Mouse (Mus musculus): ENCODE data around the gene Hdac9. TPM values are rescaled to one million over a fixed set of nuclear protein-coding genes. Genes with fewer than 3 reads are reported as not detected.

Gene Hdac9
- total and polyA plus RNA-seq, 2 experiments from 2014 or later, result 14.9 to 21.6 TPM

DNA sequence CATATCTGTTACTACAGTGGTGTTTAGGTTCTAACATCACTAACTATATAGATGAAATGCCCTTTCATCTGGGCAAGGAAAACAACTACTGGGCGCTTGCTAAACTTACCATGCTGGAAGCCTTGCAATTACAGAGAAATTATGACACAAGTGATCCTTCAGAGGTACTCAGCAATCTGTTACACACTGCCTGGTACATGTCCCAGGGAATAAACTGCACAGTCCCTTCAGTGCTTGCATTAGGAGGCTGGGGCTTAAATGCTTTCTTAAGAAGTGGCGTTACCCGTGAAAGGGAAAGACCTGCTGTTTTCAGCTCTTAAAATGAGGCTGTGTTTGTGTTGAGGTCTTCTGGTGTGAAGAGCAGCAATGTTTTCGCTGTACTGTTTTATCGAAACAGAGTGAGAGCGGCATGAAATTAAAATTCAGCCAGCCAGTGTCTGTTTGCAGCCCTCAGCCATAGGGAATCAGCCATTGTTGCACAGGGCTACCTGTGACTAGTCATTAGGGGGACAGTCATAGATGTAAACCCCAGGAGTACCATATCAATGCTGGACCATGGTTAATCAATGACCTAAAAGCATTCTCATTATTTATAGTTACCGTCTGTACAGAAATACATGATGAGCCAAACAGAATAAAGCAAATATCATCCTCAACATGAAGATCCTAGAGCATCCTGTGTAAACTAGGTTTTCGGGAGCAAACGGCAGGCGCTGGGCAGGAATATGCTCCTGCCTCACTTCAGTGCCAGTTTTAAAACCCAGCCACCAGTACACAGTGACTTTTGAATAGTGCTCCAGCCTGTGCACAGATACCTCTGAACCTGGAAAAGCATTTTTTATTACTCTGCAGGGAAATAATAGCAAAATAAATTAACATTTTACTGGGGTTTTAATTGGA, 125.4 kb downstream of the Hdac9 start:
- Histone ChIP-seq H3K27me3 (ENCODE audit: insufficient read depth, low read length) (no peaks in the 10 kb centered on the region), H3K27ac (ENCODE audit: low read depth, low read length) (no peak overlapping the region), H3K4me2 (ENCODE audit: low read depth) (no peak overlapping the region), H3K9ac (no peak overlapping the region), H3K4me1 (ENCODE audit: insufficient read depth) (peaks cover 6% of the 10 kb centered on the region), H3K4me3 (ENCODE audit: low read depth, low read length) (no peak overlapping the region), H3K9me3 (ENCODE audit: low read length) (no peaks in the 10 kb centered on the region), H3K36me3 (ENCODE audit: insufficient read depth) (no peaks in the 10 kb centered on the region)
- TF ChIP-seq CTCF (IDR thresholded peaks at IDR 0.05; ENCODE audit: low read depth), result no peak
- WGBS, result 60% methylated on average over 10 of the region's 10 CpGs
- DNase-seq (peak; percentile 16), ATAC-seq (peak; percentile 56)

DNA sequence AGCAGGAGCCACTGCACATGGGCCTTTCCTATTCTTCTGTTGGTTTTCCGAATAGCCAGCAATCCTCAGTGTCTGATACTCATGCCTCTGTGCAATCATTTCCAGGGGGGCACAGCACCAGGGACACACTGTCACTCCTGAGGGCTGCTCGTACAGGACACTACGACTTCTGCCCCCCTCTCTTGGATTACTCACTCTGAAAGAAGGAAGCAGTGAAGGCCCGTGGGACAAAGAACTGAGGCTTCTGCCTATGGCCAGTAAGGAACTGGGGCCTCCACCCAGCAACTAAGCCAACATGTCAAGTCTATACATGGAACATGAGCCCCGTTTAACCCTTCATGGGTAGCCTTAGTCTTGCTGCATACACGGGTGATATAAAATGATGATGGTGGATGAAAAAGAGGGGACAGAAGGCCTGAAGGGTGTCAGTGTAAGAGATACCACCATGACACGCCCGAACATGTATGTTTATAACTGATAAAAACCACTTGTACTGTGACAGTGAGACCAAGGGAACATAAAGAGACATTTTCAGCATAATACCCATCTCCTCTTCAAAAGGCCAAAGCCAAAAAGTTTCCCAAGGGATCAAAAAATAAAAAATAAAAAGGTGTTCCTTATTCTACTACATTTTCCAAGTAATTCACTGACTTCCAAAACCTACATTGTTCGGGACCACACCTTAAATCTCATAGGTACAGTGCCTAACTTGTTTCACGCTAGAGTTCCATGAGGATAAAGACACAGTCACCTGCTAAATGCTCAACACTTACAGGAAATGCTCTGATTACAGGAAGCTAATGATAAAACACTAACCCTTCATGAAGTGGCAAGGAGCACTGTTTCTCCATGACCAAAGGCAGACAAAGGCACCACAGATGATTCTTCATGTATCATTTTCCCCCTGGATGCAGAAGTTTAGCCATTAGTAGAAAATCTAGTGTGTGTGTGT, 127.6 kb downstream of the Hdac9 start:
- no peak for DNase-seq
- H3K27me3 ChIP-seq (ENCODE audit: insufficient read depth, low read length), result no peaks in the 10 kb centered on the region
- 89% methylated on average over 10 of the region's 10 CpGs for whole genome bisulfite sequencing
- H3K27ac ChIP-seq (ENCODE audit: low read depth, low read length), result no peak overlapping the region
- peaks cover 6% of the 10 kb centered on the region for H3K4me1 ChIP-seq (ENCODE audit: insufficient read depth)
- TF ChIP-seq CTCF (IDR thresholded peaks at IDR 0.05; ENCODE audit: low read depth), result no peak
- H3K4me3 ChIP-seq (ENCODE audit: low read depth, low read length), result no peak overlapping the region
- no peak for ATAC-seq
- no peaks in the 10 kb centered on the region for H3K9me3 ChIP-seq (ENCODE audit: low read length)
- H3K4me2 ChIP-seq (ENCODE audit: low read depth), result no peak overlapping the region
- H3K36me3 ChIP-seq (ENCODE audit: insufficient read depth), result no peaks in the 10 kb centered on the region
- no peak overlapping the region for H3K9ac ChIP-seq

DNA sequence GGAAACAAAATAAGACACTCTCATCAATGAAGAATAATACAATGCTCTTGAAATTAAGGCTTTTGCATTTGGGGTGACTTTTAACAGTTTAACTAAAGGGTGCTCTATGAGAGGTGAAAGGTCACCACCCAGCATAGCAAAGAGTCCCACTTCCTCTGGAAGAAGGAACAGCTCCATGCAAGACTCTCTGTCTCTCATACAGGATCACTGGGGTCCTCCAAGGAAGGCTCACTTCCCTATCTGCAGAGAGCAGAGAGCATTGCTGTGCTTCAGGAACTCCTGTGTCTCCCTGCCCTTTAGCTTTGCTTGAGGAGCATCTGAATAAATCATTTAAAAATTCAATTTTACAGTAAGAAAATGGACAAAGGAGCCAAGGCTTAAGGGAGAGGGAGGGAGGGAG, 129.5 kb downstream of the Hdac9 start:
- Histone ChIP-seq H3K4me3 (ENCODE audit: low read depth, low read length) (no peak overlapping the region), H3K9me3 (ENCODE audit: low read length) (no peaks in the 10 kb centered on the region), H3K36me3 (ENCODE audit: insufficient read depth) (no peaks in the 10 kb centered on the region), H3K27ac (ENCODE audit: low read depth, low read length) (no peak overlapping the region), H3K4me2 (ENCODE audit: low read depth) (no peak overlapping the region), H3K27me3 (ENCODE audit: insufficient read depth, low read length) (no peaks in the 10 kb centered on the region), H3K4me1 (ENCODE audit: insufficient read depth) (peaks cover 6% of the 10 kb centered on the region), H3K9ac (no peak overlapping the region)
- DNase-seq (no peak), ATAC-seq (no peak)
- no peak for TF ChIP-seq CTCF (IDR thresholded peaks at IDR 0.05; ENCODE audit: low read depth)

DNA sequence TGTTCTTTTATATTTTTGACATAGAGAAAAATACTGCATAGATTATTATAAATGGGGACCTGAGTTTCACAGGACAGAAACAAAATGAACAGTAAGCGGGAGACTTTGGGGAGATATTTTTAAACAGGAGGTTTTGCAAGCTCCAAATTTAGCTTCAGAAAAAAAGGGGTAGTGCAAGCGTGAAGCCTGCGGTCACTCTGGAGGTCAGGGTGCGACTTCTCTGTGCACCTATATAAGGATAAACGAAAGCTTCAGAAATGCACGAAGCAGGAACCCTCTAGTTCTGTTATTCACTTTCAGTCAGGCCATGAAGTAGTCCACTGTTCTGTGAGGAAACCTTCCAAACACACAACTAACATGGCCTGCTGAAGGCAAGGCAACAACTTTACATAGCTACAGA, 133.3 kb downstream of the Hdac9 start:
- H3K36me3 ChIP-seq (ENCODE audit: insufficient read depth), result no peaks in the 10 kb centered on the region
- no peaks in the 10 kb centered on the region for H3K27me3 ChIP-seq (ENCODE audit: insufficient read depth, low read length)
- H3K4me1 ChIP-seq (ENCODE audit: insufficient read depth), result no peaks in the 10 kb centered on the region
- H3K9me3 ChIP-seq (ENCODE audit: low read length), result no peaks in the 10 kb centered on the region
- DNase-seq (no peak), ATAC-seq (no peak)
- H3K4me2 ChIP-seq (ENCODE audit: low read depth), result no peak overlapping the region
- no peak overlapping the region for H3K27ac ChIP-seq (ENCODE audit: low read depth, low read length)
- no peak overlapping the region for H3K4me3 ChIP-seq (ENCODE audit: low read depth, low read length)
- no peak overlapping the region for H3K9ac ChIP-seq
- TF ChIP-seq CTCF (IDR thresholded peaks at IDR 0.05; ENCODE audit: low read depth), result no peak
- WGBS, result 92% methylated on average over 6 of the region's 6 CpGs

DNA sequence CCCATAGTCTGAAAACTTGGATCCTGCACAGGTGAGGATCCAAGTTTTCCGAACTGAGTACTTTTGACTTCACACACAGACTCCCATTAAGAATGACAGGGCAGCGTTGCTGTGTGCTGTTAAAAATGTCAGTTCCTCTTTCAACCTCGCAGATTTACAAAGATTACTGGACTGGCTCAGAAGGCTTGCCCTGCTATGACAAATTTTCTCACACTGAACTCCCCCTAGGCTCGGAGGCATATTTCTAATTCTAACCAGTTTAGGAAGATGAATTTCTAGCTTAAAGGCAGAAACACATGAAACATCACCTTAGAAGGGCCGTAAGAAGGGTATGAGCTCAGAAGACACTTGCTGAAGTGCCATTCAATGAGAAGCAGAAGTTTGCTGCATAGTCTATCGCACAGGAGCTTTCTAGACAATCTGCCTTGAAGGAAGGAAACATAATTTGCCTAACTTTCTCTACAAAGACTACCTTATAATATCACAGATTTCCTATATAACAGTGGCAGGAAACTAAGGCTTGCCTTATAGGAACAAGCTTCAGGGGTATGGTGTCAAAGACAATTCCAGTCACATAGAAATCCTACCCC, 137.4 kb downstream of the Hdac9 start:
- no peaks in the 10 kb centered on the region for H3K36me3 ChIP-seq (ENCODE audit: insufficient read depth)

DNA sequence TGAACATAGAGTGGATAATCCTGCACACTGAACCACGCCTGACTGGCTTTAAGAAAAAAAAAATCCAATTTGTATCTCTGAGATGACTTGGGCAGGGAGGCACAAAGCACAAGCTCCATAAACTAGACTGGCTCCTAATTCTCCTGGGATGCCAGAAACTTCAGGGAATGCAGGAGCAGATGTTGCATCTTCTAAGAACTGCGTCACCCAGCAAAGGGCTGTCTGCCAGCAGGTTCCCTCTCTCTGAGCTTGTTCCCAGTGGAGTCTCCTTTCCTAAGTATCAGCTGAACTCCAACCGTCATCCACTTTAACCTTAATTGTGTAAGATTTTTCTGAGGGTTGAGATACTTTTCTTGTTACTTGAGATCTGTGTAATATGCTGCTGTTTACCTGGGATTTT, 140.7 kb downstream of the Hdac9 start:
- no peaks in the 10 kb centered on the region for H3K9me3 ChIP-seq (ENCODE audit: low read length)
- no peak for TF ChIP-seq CTCF (IDR thresholded peaks at IDR 0.05; ENCODE audit: low read depth)
- H3K4me2 ChIP-seq (ENCODE audit: low read depth), result no peak overlapping the region
- no peaks in the 10 kb centered on the region for H3K4me1 ChIP-seq (ENCODE audit: insufficient read depth)
- 41% methylated on average over 3 of the region's 3 CpGs for WGBS
- H3K9ac ChIP-seq, result no peak overlapping the region
- H3K27me3 ChIP-seq (ENCODE audit: insufficient read depth, low read length), result no peaks in the 10 kb centered on the region
- no peak overlapping the region for H3K27ac ChIP-seq (ENCODE audit: low read depth, low read length)
- H3K36me3 ChIP-seq (ENCODE audit: insufficient read depth), result no peaks in the 10 kb centered on the region
- H3K4me3 ChIP-seq (ENCODE audit: low read depth, low read length), result no peak overlapping the region
- ATAC-seq (no peak), DNase-seq (no peak)

More for the DNA sequence above, 137.4 kb downstream of the Hdac9 start:
- ATAC-seq (no peak), DNase-seq (no peak)
- no peak overlapping the region for H3K27ac ChIP-seq (ENCODE audit: low read depth, low read length)
- H3K9ac ChIP-seq, result no peak overlapping the region
- no peak for TF ChIP-seq CTCF (IDR thresholded peaks at IDR 0.05; ENCODE audit: low read depth)
- no peak overlapping the region for H3K4me3 ChIP-seq (ENCODE audit: low read depth, low read length)
- H3K4me2 ChIP-seq (ENCODE audit: low read depth), result no peak overlapping the region
- no peaks in the 10 kb centered on the region for H3K4me1 ChIP-seq (ENCODE audit: insufficient read depth)
- no peaks in the 10 kb centered on the region for H3K27me3 ChIP-seq (ENCODE audit: insufficient read depth, low read length)
- H3K9me3 ChIP-seq (ENCODE audit: low read length), result no peaks in the 10 kb centered on the region
- 89% methylated on average over 6 of the region's 6 CpGs for WGBS

Measured in forebrain, postnatal 0 days (tissue).